Mouse (Mus musculus): ENCODE results near the gene Mark1. TPM values are rescaled to one million over a fixed set of nuclear protein-coding genes. Genes with fewer than 3 reads are reported as not detected.

Mark1 gene
- polyA plus RNA-seq, 1 experiment from 2014 or later: 13.2 TPM

- 24% methylated on average over 11 of the region's 11 CpGs for WGBS
Observed at GRCm38 (mm10) chr1:184997466-184997865, 1.9 kb downstream of the Mark1 start.

DNA sequence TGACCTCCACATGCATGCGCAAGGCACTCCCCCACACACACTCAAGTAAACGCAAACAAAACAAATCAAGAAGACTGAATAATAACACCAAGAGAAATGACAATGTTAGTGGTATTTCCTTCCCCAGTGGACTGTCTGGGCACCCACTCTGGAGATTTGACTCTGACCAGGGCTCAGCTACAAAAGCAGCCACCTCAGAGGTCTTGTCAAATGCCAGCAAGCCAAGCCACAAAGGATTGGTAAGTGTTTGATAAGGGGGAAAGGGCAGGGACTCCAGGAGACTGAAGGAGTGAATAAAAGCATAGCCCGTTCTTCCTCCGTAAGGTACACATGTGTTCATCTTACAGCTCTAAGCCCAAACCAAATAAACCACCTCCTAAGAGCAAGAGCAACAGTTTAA is 4.0 kb downstream of the Mark1 start:
- Histone ChIP-seq H3K27ac (replicated peaks) (no peak overlapping the region; the same call in 1 of the 2 replicates), H3K36me3 (no peaks in the 10 kb centered on the region), H3K9me3 (no peaks in the 10 kb centered on the region), H3K27me3 (no peaks in the 10 kb centered on the region), H3K4me1 (replicated peaks) (peaks cover 38% of the 10 kb centered on the region), H3K4me3 (no peak overlapping the region), H3K9ac (no peak overlapping the region), H3K4me2 (no peak overlapping the region)
- ATAC-seq (ENCODE audit: low read depth): no peak
- WGBS: 84% methylated on average over 4 of the region's 4 CpGs

More at GRCm38 (mm10) chr1:184997466-184997865, 1.9 kb downstream of the Mark1 start:
- Histone ChIP-seq H3K36me3 (no peaks in the 10 kb centered on the region), H3K4me2 (peak overlapping the region; percentile 80), H3K27ac (replicated peaks) (peak overlapping the region; percentile 70), H3K9me3 (no peaks in the 10 kb centered on the region), H3K4me1 (replicated peaks) (peaks cover 40% of the 10 kb centered on the region), H3K9ac (peak overlapping the region; percentile 96), H3K4me3 (peak overlapping the region; percentile 89), H3K27me3 (peaks cover 5% of the 10 kb centered on the region; the same call in 1 of the 2 replicates)
- 0 out of 2 replicates have a peak, but pooled peaks have one; percentile 12 for ATAC-seq (ENCODE audit: low read depth)

- Histone ChIP-seq H3K27me3 (no peaks in the 10 kb centered on the region), H3K4me1 (replicated peaks) (peaks cover 43% of the 10 kb centered on the region), H3K4me2 (no peak overlapping the region), H3K4me3 (no peak overlapping the region), H3K9me3 (no peaks in the 10 kb centered on the region), H3K27ac (replicated peaks) (no peak overlapping the region), H3K9ac (no peak overlapping the region), H3K36me3 (no peaks in the 10 kb centered on the region)
- 92% methylated on average over 10 of the region's 10 CpGs for WGBS
- no peak for ATAC-seq (ENCODE audit: low read depth)
Observed at GRCm38 (mm10) chr1:184991191-184991590, 8.2 kb downstream of the Mark1 start.

DNA sequence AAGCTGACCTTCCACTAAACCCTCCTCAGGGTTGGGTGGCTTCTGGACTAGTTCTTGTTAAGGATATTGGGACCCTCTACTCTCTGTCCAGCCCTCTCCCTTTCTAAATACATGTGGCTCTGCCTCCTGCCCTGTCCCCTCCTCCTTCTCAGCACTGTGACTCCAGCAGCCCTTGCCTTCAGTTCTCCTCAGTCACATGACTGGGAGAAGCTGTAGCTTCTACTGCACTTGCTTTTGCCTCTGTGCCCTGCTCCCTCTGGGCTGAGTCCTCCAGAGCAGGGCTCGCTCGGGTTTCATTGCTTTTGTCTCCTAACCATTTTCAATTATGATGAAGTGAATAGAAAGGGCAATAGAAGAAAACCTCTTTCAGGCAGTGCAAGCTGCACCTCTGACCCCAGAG is 12.6 kb downstream of the Mark1 start:
- Histone ChIP-seq H3K4me2 (no peak overlapping the region), H3K27ac (replicated peaks) (no peak overlapping the region), H3K4me3 (no peak overlapping the region), H3K36me3 (no peaks in the 10 kb centered on the region), H3K4me1 (replicated peaks) (peaks cover 44% of the 10 kb centered on the region), H3K27me3 (no peaks in the 10 kb centered on the region), H3K9ac (no peak overlapping the region), H3K9me3 (no peaks in the 10 kb centered on the region)
- WGBS: 7% methylated on average over 2 of the region's 2 CpGs
- peak; percentile 36; the same call in 1 of the 2 replicates for ATAC-seq (ENCODE audit: low read depth)

GRCm38 (mm10) chr1:184984723-184985122 is 14.6 kb downstream of the Mark1 start:
- peaks cover 10% of the 10 kb centered on the region; the same call in 1 of the 2 replicates for H3K36me3 ChIP-seq
- WGBS: 82% methylated on average over 2 of the region's 2 CpGs
- H3K4me2 ChIP-seq: no peak overlapping the region
- H3K9ac ChIP-seq: no peak overlapping the region
- peaks cover 42% of the 10 kb centered on the region for H3K4me1 ChIP-seq (replicated peaks)
- ATAC-seq (ENCODE audit: low read depth): no peak
- no peaks in the 10 kb centered on the region for H3K27me3 ChIP-seq
- H3K27ac ChIP-seq (replicated peaks): no peak overlapping the region
- H3K4me3 ChIP-seq: no peak overlapping the region
- H3K9me3 ChIP-seq: no peaks in the 10 kb centered on the region

GRCm38 (mm10) chr1:184983751-184984150 is 15.6 kb downstream of the Mark1 start:
- H3K4me3 ChIP-seq: no peak overlapping the region

DNA sequence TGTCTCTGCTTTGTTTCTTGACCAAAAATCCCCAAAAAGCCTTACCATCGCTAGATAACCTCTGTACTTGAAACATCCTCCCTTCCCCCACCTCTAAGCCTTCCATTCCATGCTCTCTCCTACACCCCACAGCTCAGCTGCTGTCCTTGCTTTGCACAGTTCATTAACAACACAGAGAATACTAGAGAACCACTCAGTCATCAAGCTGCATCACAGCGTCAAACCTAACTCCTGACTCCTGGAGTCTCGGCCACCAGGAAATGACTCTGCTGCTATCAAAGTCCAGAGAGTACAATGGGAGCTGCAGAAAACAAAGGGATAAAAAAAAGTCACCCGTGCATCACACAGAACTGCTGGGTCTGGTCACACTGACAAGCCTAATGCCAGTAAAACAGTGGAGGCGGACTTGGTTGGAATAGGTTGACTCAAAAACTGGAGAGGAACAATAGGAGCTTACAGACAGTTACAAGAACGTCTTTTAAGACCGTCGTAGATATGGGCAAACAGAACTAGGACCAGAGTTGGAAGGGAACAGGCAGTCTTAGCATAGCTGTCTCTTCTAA is 27.1 kb downstream of the Mark1 start:
- 26% methylated on average over 8 of the region's 8 CpGs for WGBS
- H3K27ac ChIP-seq (replicated peaks): 0 out of 2 replicates have a peak overlapping the region, but pooled peaks have one; percentile 1

More at GRCm38 (mm10) chr1:184983751-184984150, 15.6 kb downstream of the Mark1 start:
- Histone ChIP-seq H3K27ac (replicated peaks) (peak overlapping the region; percentile 23), H3K4me1 (replicated peaks) (peaks cover 35% of the 10 kb centered on the region), H3K9ac (no peak overlapping the region), H3K9me3 (no peaks in the 10 kb centered on the region), H3K4me2 (no peak overlapping the region), H3K36me3 (peaks cover 10% of the 10 kb centered on the region; the same call in 1 of the 2 replicates), H3K27me3 (no peaks in the 10 kb centered on the region)
- WGBS: 53% methylated on average over 3 of the region's 3 CpGs
- ATAC-seq (ENCODE audit: low read depth): no peak

DNA sequence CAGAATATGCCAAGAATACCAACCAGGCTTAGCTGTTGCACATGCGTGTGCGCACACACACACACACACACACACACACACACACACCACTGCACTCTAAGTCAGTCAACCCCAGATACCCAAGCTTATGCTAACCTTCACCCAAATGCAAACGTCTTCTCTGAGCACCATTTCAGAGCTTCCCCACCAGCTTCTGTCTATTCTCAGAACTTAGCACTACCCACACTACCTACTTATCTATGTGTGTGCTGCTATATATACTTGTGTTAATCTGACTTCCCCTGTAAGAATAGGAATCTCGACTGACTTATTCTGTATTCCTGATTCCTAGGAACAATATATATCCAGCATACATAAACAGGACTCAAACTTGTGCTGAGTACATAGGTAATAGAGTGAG is 30.0 kb downstream of the Mark1 start:
- Histone ChIP-seq H3K27ac (replicated peaks) (no peak overlapping the region), H3K27me3 (no peaks in the 10 kb centered on the region), H3K4me3 (no peak overlapping the region), H3K9ac (no peak overlapping the region), H3K4me2 (no peak overlapping the region), H3K9me3 (no peaks in the 10 kb centered on the region), H3K36me3 (no peaks in the 10 kb centered on the region), H3K4me1 (replicated peaks) (peaks cover 32% of the 10 kb centered on the region)
- 91% methylated on average over 4 of the region's 4 CpGs for WGBS
- no peak for ATAC-seq (ENCODE audit: low read depth)

More for the DNA sequence above, 27.1 kb downstream of the Mark1 start:
- no peak overlapping the region for H3K9ac ChIP-seq
- no peak overlapping the region for H3K4me3 ChIP-seq
- no peaks in the 10 kb centered on the region for H3K27me3 ChIP-seq
- no peaks in the 10 kb centered on the region for H3K36me3 ChIP-seq
- peaks cover 25% of the 10 kb centered on the region for H3K4me1 ChIP-seq (replicated peaks)
- 0 out of 2 replicates have a peak, but pooled peaks have one; percentile 41 for ATAC-seq (ENCODE audit: low read depth)
- no peaks in the 10 kb centered on the region for H3K9me3 ChIP-seq
- no peak overlapping the region for H3K4me2 ChIP-seq

DNA sequence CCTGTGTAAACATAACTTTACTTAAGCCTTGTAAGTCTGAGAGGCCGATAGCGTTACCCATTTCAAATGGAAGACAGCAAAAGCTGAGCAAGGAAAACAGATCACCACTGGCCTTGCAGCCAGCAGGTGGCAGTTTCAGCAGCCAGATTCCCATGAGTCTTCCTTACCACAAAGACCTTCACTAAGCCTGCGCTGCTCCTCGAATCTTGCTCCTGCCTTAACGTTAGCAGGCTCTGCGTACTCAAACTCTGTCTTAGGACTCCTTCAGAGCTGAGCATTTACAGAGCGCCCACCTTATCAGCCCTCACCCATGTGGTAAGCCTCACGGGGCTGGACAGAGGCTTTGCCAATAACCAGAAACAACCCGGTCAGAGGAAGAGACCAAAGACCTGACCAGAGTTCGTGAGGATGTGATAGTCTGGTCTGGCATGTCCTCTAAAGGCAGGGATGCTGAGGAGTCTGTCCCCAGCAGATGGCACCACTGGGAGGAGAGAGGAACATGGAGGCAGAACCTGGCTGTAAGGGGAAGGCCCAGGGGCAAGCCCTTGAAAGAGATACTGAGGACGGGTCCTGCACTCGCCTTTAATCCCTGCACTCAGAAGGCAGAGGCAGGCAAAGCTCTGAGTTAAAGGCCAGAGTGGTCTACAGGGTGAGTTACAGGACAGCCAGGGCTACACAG is 33.5 kb downstream of the Mark1 start:
- Histone ChIP-seq H3K4me3 (no peak overlapping the region), H3K27me3 (no peaks in the 10 kb centered on the region), H3K36me3 (peaks cover 11% of the 10 kb centered on the region; the same call in 1 of the 2 replicates), H3K4me1 (replicated peaks) (peaks cover 19% of the 10 kb centered on the region), H3K9ac (no peak overlapping the region), H3K9me3 (peaks cover 12% of the 10 kb centered on the region; the same call in 1 of the 2 replicates), H3K27ac (replicated peaks) (no peak overlapping the region), H3K4me2 (no peak overlapping the region)
- no peak for ATAC-seq (ENCODE audit: low read depth)
- 59% methylated on average over 12 of the region's 12 CpGs for WGBS

- Histone ChIP-seq H3K9me3 (peaks cover 12% of the 10 kb centered on the region; the same call in 1 of the 2 replicates), H3K4me3 (no peak overlapping the region), H3K4me2 (no peak overlapping the region), H3K9ac (no peak overlapping the region), H3K27ac (replicated peaks) (no peak overlapping the region), H3K4me1 (replicated peaks) (peaks cover 16% of the 10 kb centered on the region), H3K27me3 (no peaks in the 10 kb centered on the region), H3K36me3 (peaks cover 20% of the 10 kb centered on the region; the same call in 1 of the 2 replicates)
- no peak for ATAC-seq (ENCODE audit: low read depth)
- 89% methylated on average over 12 of the region's 12 CpGs for WGBS
Observed at GRCm38 (mm10) chr1:184963121-184963693, 36.2 kb downstream of the Mark1 start.

GRCm38 (mm10) chr1:184961853-184962252 is 37.5 kb downstream of the Mark1 start:
- peaks cover 24% of the 10 kb centered on the region; the same call in 1 of the 2 replicates for H3K36me3 ChIP-seq
- H3K9ac ChIP-seq: no peak overlapping the region
- H3K27me3 ChIP-seq: no peaks in the 10 kb centered on the region
- peaks cover 15% of the 10 kb centered on the region for H3K9me3 ChIP-seq
- H3K4me3 ChIP-seq: no peak overlapping the region
- no peak overlapping the region for H3K27ac ChIP-seq (replicated peaks)
- 90% methylated on average over 5 of the region's 5 CpGs for WGBS
- H3K4me1 ChIP-seq (replicated peaks): peaks cover 10% of the 10 kb centered on the region; the same call in 1 of the 2 replicates
- ATAC-seq (ENCODE audit: low read depth): no peak
- no peak overlapping the region for H3K4me2 ChIP-seq

GRCm38 (mm10) chr1:184958818-184959217 is 40.6 kb downstream of the Mark1 start:
- H3K4me2 ChIP-seq: no peak overlapping the region
- no peaks in the 10 kb centered on the region for H3K27me3 ChIP-seq
- ATAC-seq (ENCODE audit: low read depth): no peak
- no peaks in the 10 kb centered on the region; the same call in 1 of the 2 replicates for H3K4me1 ChIP-seq (replicated peaks)
- H3K4me3 ChIP-seq: no peak overlapping the region
- WGBS: 84% methylated on average over 9 of the region's 9 CpGs
- H3K9ac ChIP-seq: no peak overlapping the region
- H3K36me3 ChIP-seq: peaks cover 24% of the 10 kb centered on the region; the same call in 1 of the 2 replicates
- no peak overlapping the region for H3K27ac ChIP-seq (replicated peaks)
- peaks cover 17% of the 10 kb centered on the region for H3K9me3 ChIP-seq

All from neural tube, embryonic 13.5 days (tissue).